12 mouse cellular contexts compared by ENCODE assay signal in the genomic region with DNA sequence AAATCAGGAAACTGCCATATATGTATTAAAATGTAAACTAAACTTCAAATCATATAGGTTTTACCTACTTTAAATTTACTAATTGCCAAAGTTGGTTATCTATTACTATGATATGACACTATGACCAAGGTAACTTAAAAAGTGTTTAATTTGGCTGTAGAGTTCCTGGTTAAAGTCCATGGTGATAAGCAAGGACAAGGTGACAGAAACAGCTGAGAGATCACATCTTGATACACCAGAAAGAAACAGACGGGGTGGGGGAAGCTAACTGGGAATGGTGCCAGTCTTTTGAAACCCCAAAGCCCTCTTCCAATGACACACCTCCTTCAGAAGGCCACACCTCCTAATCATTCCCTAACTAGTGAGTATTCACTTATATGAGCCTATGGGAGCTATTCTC.
"Had no signal": no experiment of that assay in that cellular context is flagged by ENCODE, and none has a peak within 500 bp of the region (broad histone marks: within the 10 kb centered on the region; RNA-seq: fewer than 3 reads in every experiment).

No protein-coding gene starts in this region.

- H3K4me1 ChIP-seq: midbrain, embryonic 10.5 days; midbrain, embryonic 12.5 days; midbrain, embryonic 15.5 days; neural tube, embryonic 12.5 days had no signal

- ATAC-seq: midbrain, embryonic 15.5 days had no signal

- H3K9ac ChIP-seq: lung, embryonic 14.5 days; midbrain, embryonic 12.5 days; midbrain, embryonic 15.5 days; neural tube, embryonic 12.5 days had no signal

- H3K27ac ChIP-seq: midbrain, embryonic 10.5 days; midbrain, embryonic 12.5 days; midbrain, embryonic 15.5 days; neural tube, embryonic 12.5 days had no signal

- H3K27me3 ChIP-seq: midbrain, embryonic 12.5 days; midbrain, embryonic 15.5 days; neural tube, embryonic 12.5 days had no signal

- DNase-seq: lung, adult 18-20 months; lung, embryonic 14.5 days; lung, postnatal 10 days; lung, postnatal 4 days; right cerebral cortex, postnatal 14 days; thymus, adult 18-20 months; thymus, postnatal 14 days; thymus, postnatal 36 days had no signal

- H3K9me3 ChIP-seq: midbrain, embryonic 12.5 days had no signal

- H3K4me3 ChIP-seq: midbrain, embryonic 10.5 days; midbrain, embryonic 12.5 days; midbrain, embryonic 15.5 days; neural tube, embryonic 12.5 days had no signal

- H3K4me2 ChIP-seq: lung, embryonic 14.5 days; midbrain, embryonic 12.5 days; midbrain, embryonic 15.5 days; neural tube, embryonic 12.5 days had no signal
